Comparison of ENCODE assay signal across 8 mouse cellular contexts in the genomic region with DNA sequence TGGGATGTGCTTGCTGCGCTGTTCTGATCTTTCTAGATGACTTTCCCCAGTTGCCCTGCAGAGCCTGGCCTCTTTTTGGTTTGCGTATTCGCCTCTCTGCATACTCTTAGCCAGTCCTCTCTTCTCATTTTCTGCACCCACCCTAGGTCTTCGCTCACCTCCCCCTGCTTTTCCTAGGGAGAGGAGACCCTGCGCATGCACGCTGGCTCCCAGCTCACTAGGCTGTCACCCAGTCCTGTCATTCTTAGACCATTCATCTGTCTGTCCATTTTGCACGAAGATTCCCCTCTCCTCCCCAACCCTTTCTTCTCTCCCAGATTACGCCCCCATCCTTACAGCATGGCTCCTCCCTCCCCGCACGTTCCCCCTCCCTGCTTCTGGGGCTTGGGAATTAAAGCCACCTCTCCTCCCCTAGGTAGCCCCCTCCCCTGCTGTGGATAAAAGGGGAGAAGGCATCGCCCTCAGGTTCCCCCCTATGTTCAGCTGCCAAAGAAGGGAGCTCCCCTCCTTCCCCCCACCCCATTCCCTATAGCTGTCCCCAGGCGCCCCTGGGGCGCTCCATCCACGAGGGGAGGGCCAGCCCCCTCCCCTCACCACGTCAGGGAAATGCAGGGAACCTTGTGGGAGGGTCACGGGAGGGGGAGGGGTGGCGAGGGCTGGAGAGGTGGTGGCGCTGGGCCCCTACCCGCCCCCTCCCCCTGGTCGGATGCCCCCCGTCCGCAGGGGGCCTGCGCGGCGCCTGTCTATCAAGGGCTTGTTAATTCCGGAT. TPM values are rescaled to one million over a fixed set of nuclear protein-coding genes. Genes with fewer than 3 reads are reported as not detected.
DNase-seq lines count a peak whose midpoint lies in the region; ATAC-seq lines count a peak whose summit lies in the region.

No protein-coding gene starts in this region.

- ATAC-seq in kidney, embryonic 16.5 days (ENCODE audit: low FRiP score, low TSS enrichment): peak; percentile 5; the same call in 1 of the 2 replicates
- ATAC-seq in embryonic facial prominence, embryonic 12.5 days (ENCODE audit: insufficient number of reproducible peaks, insufficient read depth, low FRiP score, low TSS enrichment): no peak

- peak overlapping the region; percentile 29; the same call in 1 of the 2 replicates for H3K27ac ChIP-seq in kidney, embryonic 16.5 days (ENCODE audit: low read length)
- H3K27ac ChIP-seq in embryonic facial prominence, embryonic 12.5 days: peak overlapping the region; percentile 50; the same call in 1 of the 2 replicates
- peak overlapping the region; percentile 61 for H3K27ac ChIP-seq in limb, embryonic 10.5 days

- H3K4me3 ChIP-seq in kidney, embryonic 16.5 days (ENCODE audit: low read length): peak overlapping the region; percentile 59
- H3K4me3 ChIP-seq in embryonic facial prominence, embryonic 12.5 days: peak overlapping the region; percentile 39
- peak overlapping the region; percentile 59 for H3K4me3 ChIP-seq in limb, embryonic 10.5 days

- H3K4me1 ChIP-seq in kidney, embryonic 16.5 days (ENCODE audit: insufficient read depth, low read length): peaks cover 37% of the 10 kb centered on the region
- peaks cover 27% of the 10 kb centered on the region for H3K4me1 ChIP-seq in embryonic facial prominence, embryonic 12.5 days
- H3K4me1 ChIP-seq in limb, embryonic 10.5 days: peaks cover 48% of the 10 kb centered on the region

- H3K36me3 ChIP-seq in kidney, embryonic 16.5 days (ENCODE audit: insufficient read depth, low read length): no peaks in the 10 kb centered on the region
- H3K36me3 ChIP-seq in embryonic facial prominence, embryonic 12.5 days: no peaks in the 10 kb centered on the region
- H3K36me3 ChIP-seq in limb, embryonic 10.5 days: no peaks in the 10 kb centered on the region

- no peak for DNase-seq in kidney, adult 9 months
- DNase-seq in R1 (ENCODE audit: low read depth, low spot score) (peak; percentile 70), MN1 (ENCODE audit: low spot score) (no peak)
- no peak for DNase-seq in limb, embryonic 10.5 days (ENCODE audit: low spot score)
- peak; percentile 77 for DNase-seq in retina, postnatal 1 day
- no peak for DNase-seq in Muller cell, postnatal 12 days (ENCODE audit: inconsistent ontology term)

- H3K9me3 ChIP-seq in kidney, embryonic 16.5 days (ENCODE audit: low read length): no peaks in the 10 kb centered on the region; the same call in 1 of the 2 replicates
- no peaks in the 10 kb centered on the region for H3K9me3 ChIP-seq in embryonic facial prominence, embryonic 12.5 days
- no peaks in the 10 kb centered on the region for H3K9me3 ChIP-seq in limb, embryonic 10.5 days (replicated peaks)

- H3K4me2 ChIP-seq in kidney, embryonic 16.5 days (replicated peaks; ENCODE audit: low read depth, low read length): peak overlapping the region; percentile 83
- peak overlapping the region; percentile 77 for H3K4me2 ChIP-seq in embryonic facial prominence, embryonic 12.5 days (replicated peaks)

- 9% methylated on average over 15 of the region's 26 CpGs for WGBS in kidney, embryonic 16.5 days
- WGBS in embryonic facial prominence, embryonic 12.5 days: 3% methylated on average over 24 of the region's 26 CpGs
- 3% methylated on average over 26 of the region's 26 CpGs for WGBS in limb, embryonic 10.5 days

- peaks cover 74% of the 10 kb centered on the region for H3K27me3 ChIP-seq in kidney, embryonic 16.5 days (ENCODE audit: insufficient read depth, low read length)
- peaks cover 89% of the 10 kb centered on the region for H3K27me3 ChIP-seq in embryonic facial prominence, embryonic 12.5 days
- H3K27me3 ChIP-seq in limb, embryonic 10.5 days (ENCODE audit: low read depth, poor library complexity, severe bottlenecking): peaks cover 100% of the 10 kb centered on the region

- H3K9ac ChIP-seq in kidney, embryonic 16.5 days (replicated peaks; ENCODE audit: low read length): peak overlapping the region; percentile 67
- H3K9ac ChIP-seq in embryonic facial prominence, embryonic 12.5 days: peak overlapping the region; percentile 59

RNA-seq across cellular contexts. Expression of gene Syt3, which starts 24.8 kb away (rescaled TPM):
- 2.7 and 3.4 TPM in 2 replicates for polyA plus RNA-seq in kidney, embryonic 16.5 days (2015; fragmentation: Nextera tagmentation; extraction: Ambion mirVana)
- 2.9 and 3.3 TPM in 2 replicates for polyA plus RNA-seq in embryonic facial prominence, embryonic 12.5 days (2016; fragmentation: Nextera tagmentation; extraction: Ambion mirVana)
- polyA plus RNA-seq in limb, embryonic 10.5 days (2016; fragmentation: Nextera tagmentation; extraction: Ambion mirVana): 1.1 and 1.9 TPM in 2 replicates

RNA-seq across cellular contexts. Expression of gene 1700008O03Rik, which starts 26.6 kb away (rescaled TPM):
- polyA plus RNA-seq in kidney, embryonic 16.5 days (2015; fragmentation: Nextera tagmentation; extraction: Ambion mirVana): 0.64 and 1.1 TPM in 2 replicates
- 0.86 and 1.1 TPM in 2 replicates for polyA plus RNA-seq in embryonic facial prominence, embryonic 12.5 days (2016; fragmentation: Nextera tagmentation; extraction: Ambion mirVana)
- polyA plus RNA-seq in limb, embryonic 10.5 days (2016; fragmentation: Nextera tagmentation; extraction: Ambion mirVana): 0.50 and 0.68 TPM in 2 replicates

RNA-seq across cellular contexts. Expression of gene Shank1, which starts 49.0 kb away (rescaled TPM):
- 1.5 and 1.7 TPM in 2 replicates for polyA plus RNA-seq in kidney, embryonic 16.5 days (2015; fragmentation: Nextera tagmentation; extraction: Ambion mirVana)
- polyA plus RNA-seq in embryonic facial prominence, embryonic 12.5 days (2016; fragmentation: Nextera tagmentation; extraction: Ambion mirVana): 2.4 and 3.8 TPM in 2 replicates
- 0.31 and 0.40 TPM in 2 replicates for polyA plus RNA-seq in limb, embryonic 10.5 days (2016; fragmentation: Nextera tagmentation; extraction: Ambion mirVana)

RNA-seq across cellular contexts. Expression of gene Clec11a, which starts 52.4 kb away (rescaled TPM):
- polyA plus RNA-seq in kidney, embryonic 16.5 days (2015; fragmentation: Nextera tagmentation; extraction: Ambion mirVana): 3.6 and 5.8 TPM in 2 replicates
- 1.9 and 2.3 TPM in 2 replicates for polyA plus RNA-seq in embryonic facial prominence, embryonic 12.5 days (2016; fragmentation: Nextera tagmentation; extraction: Ambion mirVana)
- polyA plus RNA-seq in limb, embryonic 10.5 days (2016; fragmentation: Nextera tagmentation; extraction: Ambion mirVana): 1.1 and 1.7 TPM in 2 replicates

Comparison
In these comparisons a context has a peak if more than half of its experiments do, and no peak if none do; other contexts are left out.
1. DNase-seq: peak in R1 (single experiment) and retina, postnatal 1 day (single experiment); none in kidney, adult 9 months (single experiment), limb, embryonic 10.5 days (single experiment), Muller cell, postnatal 12 days (single experiment) and MN1 (single experiment).
2. Peak in every context shown above with its lines, with median percentiles within 50 percentile points of each other: H3K27ac ChIP-seq and H3K4me3 ChIP-seq.